Mouse (Mus musculus) limb, embryonic 15.5 days (tissue): Measurements from ENCODE around the gene Wiz. TPM values are rescaled to one million over a fixed set of nuclear protein-coding genes. Genes with fewer than 3 reads are reported as not detected.

Experiments used
- ATAC-seq: fragments of 200-750 bp; cut with Nextera tagmentation; 2 replicates; pipeline ENCODE4 v1.8.0; 2017; ENCODE audit warnings: low read depth, moderate TSS enrichment; ENCODE audit not compliant: insufficient number of reproducible peaks, low FRiP score, low TSS enrichment
- H3K27ac ChIP-seq: fragments of 300-500 bp; sonication (generic); 2 replicates; pipeline ENCODE4 v1.5.1; 2015; ENCODE audit warnings: moderate library complexity, mild to moderate bottlenecking, inconsistent platforms
- H3K27me3 ChIP-seq: fragments of 300-500 bp; sonication (generic); 2 replicates; pipeline ENCODE4 v1.6.1; 2015; ENCODE audit warnings: inconsistent platforms
- H3K36me3 ChIP-seq: fragments of 300-500 bp; sonication (generic); 2 replicates; pipeline ENCODE4 v1.6.1; 2015; ENCODE audit warnings: inconsistent platforms
- H3K4me1 ChIP-seq: fragments of 300-500 bp; sonication (generic); 2 replicates; pipeline ENCODE4 v1.6.1; 2015; ENCODE audit warnings: inconsistent platforms
- H3K4me2 ChIP-seq: fragments of 300-500 bp; sonication (generic); 2 replicates; pipeline ENCODE4 v1.6.1; 2015; ENCODE audit warnings: mild to moderate bottlenecking, inconsistent platforms
- H3K4me3 ChIP-seq: fragments of 300-500 bp; sonication (generic); 2 replicates; pipeline ENCODE4 v1.5.1; 2015; ENCODE audit warnings: mild to moderate bottlenecking, inconsistent platforms
- H3K9ac ChIP-seq: fragments of 300-500 bp; sonication (generic); 2 replicates; pipeline ENCODE4 v1.6.1; 2015; ENCODE audit warnings: inconsistent platforms
- H3K9me3 ChIP-seq: fragments of 300-500 bp; sonication (generic); 2 replicates; pipeline ENCODE4 v1.6.1; 2016; ENCODE audit warnings: inconsistent platforms
- WGBS: fragments of 180-500 bp; shearing (Covaris S2); methylation state at CpG from one replicate; pipeline ENCODE4 v1.1.7; 2015; 5-methylcytosine and 5-hydroxymethylcytosine counted together
- polyA plus RNA-seq: library from polyadenylated mRNA; unstranded; fragments of >200 nt; fragmentation: Nextera tagmentation; extraction: Ambion mirVana; gene quantifications from 2 replicates; pipeline ENCODE4 v1.2.1, GENCODE M21; 2015

The Wiz gene
- polyA plus RNA-seq, 1 experiment from 2014 or later: 21.6 TPM

DNA sequence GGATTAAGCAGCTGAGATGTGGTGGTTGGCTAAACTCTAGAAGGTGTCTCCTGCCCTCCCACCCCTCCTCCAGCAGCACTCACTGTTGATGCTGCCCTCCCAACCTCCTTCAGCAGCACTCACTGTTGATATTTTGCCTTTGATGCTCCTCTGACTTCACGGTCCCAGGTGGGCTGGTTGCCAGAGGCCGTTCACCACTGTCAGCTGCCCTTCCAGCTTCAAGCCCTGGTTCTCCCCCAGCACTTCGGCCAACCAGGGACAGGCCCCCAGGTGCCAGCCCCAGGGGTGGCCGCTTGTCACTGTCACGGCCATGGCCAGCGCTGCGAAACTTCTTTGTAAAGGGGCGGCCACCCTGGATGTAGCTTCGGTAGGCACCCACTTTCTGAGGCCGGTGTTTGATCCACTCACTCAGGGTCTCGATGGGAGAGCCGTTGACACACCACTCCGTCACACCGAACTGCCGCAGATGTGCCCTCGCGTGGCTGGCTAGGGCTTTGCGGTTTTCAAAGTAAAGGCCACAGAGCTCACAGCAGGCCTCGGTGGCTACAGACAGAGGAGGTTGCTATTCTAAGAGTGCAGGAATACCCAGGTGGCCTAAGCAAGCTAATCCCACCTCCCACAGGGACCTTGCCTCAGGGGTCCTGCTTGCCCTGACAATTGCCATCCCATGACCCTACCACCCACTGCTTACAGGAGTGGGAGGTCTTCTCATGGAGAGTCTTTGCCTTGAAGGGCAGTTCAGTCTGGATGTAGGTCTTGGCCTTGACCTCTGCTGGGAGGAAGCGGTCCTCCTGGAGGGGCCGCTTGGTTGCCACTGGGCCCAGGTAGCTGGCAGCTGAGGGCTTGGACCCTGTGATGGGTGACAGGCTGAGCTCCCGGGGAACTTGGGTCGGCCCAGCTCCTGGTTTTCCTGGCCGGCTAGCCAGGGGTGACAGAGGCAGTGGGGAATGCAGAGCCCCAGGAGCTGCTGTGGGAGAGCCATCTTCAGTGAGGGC is 32.2 kb downstream of the Wiz start:
- no peak overlapping the region for H3K9ac ChIP-seq
- H3K27me3 ChIP-seq: no peaks in the 10 kb centered on the region
- peaks cover 82% of the 10 kb centered on the region for H3K36me3 ChIP-seq
- H3K4me1 ChIP-seq: peaks cover 14% of the 10 kb centered on the region
- no peak overlapping the region for H3K4me3 ChIP-seq
- ATAC-seq: no peak
- WGBS: 90% methylated on average over 24 of the region's 24 CpGs
- no peaks in the 10 kb centered on the region for H3K9me3 ChIP-seq
- H3K27ac ChIP-seq: no peak overlapping the region
- H3K4me2 ChIP-seq: no peak overlapping the region

DNA sequence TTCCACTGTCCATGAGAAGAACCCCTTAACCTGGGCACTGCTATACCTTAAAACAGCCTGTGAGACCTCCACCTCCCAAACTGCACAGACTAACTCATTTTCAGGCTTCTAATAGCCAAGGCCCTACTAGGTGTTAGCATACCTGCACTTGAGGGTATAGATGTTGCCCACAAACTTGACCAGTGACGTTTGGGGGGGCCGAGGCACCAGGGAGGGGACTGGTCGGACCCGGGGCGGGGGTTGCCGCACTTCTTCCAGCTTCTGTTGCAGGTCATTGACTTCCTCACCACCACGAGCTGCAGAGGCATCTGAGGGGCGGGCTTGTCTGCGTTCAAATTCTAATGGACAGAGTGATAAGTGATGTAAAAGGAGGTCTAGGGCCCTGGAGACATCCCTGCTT is 33.0 kb downstream of the Wiz start:
- Histone ChIP-seq H3K4me1 (peaks cover 8% of the 10 kb centered on the region), H3K36me3 (peaks cover 75% of the 10 kb centered on the region), H3K9ac (no peak overlapping the region), H3K4me3 (no peak overlapping the region), H3K27ac (no peak overlapping the region), H3K27me3 (no peaks in the 10 kb centered on the region), H3K4me2 (no peak overlapping the region), H3K9me3 (no peaks in the 10 kb centered on the region)
- ATAC-seq: no peak
- 93% methylated on average over 9 of the region's 9 CpGs for WGBS

DNA sequence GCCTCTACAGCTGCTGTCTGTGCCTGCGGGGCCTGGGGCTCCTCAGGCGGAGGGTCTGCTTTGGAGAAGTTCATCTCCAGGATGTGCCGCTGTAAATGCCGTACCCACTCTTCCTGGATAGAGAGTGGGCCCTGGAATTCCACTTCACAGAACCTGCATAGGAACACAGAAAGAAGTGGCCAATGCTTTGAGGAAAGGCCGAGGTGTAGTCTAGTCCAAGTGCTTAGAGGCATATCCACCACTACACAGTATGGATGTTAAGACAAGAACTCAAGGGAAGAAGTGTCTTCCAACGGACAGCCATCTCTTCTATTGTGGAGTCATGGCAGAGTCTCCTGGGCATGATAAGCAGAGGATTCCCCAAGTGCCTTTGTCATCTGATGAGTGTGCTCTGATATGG is 34.2 kb downstream of the Wiz start:
- H3K36me3 ChIP-seq: peaks cover 63% of the 10 kb centered on the region
- no peaks in the 10 kb centered on the region for H3K9me3 ChIP-seq
- no peak overlapping the region for H3K27ac ChIP-seq
- no peak overlapping the region for H3K4me2 ChIP-seq
- ATAC-seq: no peak
- peaks cover 6% of the 10 kb centered on the region for H3K4me1 ChIP-seq
- no peaks in the 10 kb centered on the region for H3K27me3 ChIP-seq
- 94% methylated on average over 6 of the region's 6 CpGs for WGBS
- H3K4me3 ChIP-seq: no peak overlapping the region
- H3K9ac ChIP-seq: no peak overlapping the region

DNA sequence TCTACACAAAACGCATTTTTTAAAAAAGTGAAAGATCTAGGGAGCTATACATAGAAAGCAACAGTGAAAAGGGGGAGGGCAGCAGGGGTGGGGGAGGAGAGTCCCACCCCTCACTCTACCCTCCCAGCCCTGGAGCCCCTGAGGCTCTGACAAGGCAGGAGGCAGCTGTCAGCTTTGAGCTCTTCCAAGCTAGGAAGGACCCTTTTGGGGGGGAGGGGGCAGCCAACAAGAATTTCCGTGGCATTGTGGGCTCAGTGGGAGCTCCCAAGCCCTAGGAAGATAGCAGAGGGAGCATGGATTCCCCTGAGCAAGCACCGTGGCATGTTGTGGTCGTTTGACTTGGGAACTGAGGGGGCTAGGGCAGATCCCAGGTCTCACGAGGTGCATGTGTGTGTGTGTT is 35.0 kb downstream of the Wiz start:
- Histone ChIP-seq H3K4me1 (peaks cover 12% of the 10 kb centered on the region), H3K27me3 (no peaks in the 10 kb centered on the region), H3K4me3 (no peak overlapping the region), H3K36me3 (peaks cover 55% of the 10 kb centered on the region), H3K9me3 (no peaks in the 10 kb centered on the region), H3K4me2 (no peak overlapping the region), H3K9ac (no peak overlapping the region), H3K27ac (peak overlapping the region; percentile 27)
- WGBS: 66% methylated on average over 5 of the region's 5 CpGs
- no peak for ATAC-seq

DNA sequence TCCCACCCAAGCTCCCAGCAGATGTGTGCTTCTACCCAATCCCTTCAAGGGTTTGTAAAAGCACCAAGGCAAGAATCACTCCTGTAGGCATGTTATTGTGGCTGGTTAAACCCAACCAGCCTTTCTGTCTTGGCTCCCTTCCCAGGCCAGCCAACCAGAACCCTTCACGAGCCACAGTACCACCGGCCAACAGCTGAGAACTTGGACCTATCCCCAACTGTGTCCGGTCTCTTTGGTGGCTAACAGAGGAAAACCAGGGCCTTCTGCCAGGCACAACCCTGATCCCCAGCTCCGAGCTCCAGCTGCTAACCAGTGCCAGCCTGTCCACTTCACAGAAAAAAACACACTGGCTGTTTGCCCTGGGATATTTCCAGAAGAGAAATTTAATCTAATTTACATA is 35.5 kb downstream of the Wiz start:
- Histone ChIP-seq H3K9me3 (no peaks in the 10 kb centered on the region), H3K4me2 (no peak overlapping the region), H3K9ac (no peak overlapping the region), H3K4me1 (peaks cover 18% of the 10 kb centered on the region), H3K36me3 (peaks cover 50% of the 10 kb centered on the region), H3K4me3 (no peak overlapping the region), H3K27me3 (no peaks in the 10 kb centered on the region), H3K27ac (peak overlapping the region; percentile 27; the same call in 1 of the 2 replicates)
- WGBS: 60% methylated on average over 4 of the region's 4 CpGs
- no peak for ATAC-seq

DNA sequence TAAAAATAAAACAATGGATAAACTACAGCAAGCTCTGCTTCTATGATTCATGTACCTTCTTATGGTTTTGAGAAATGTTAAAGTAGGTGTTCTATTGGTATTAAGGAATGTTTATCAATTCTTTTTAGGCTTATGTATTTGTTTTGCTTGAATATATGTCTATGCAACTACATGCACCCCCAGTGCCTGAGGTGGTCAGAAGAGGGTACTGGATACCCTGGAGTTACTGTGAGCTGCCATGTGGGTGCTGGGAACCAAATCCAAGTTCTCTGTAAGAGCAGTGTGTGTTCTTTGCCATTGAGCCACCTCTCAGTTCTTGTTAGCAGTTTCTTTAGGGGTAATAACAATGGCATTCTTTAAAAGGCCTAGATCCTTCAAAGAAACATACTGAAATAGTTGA is 37.5 kb downstream of the Wiz start:
- no peaks in the 10 kb centered on the region for H3K9me3 ChIP-seq
- H3K9ac ChIP-seq: no peak overlapping the region
- H3K4me3 ChIP-seq: no peak overlapping the region
- no peak overlapping the region for H3K27ac ChIP-seq
- H3K27me3 ChIP-seq: no peaks in the 10 kb centered on the region
- peaks cover 21% of the 10 kb centered on the region for H3K4me1 ChIP-seq
- no peak for ATAC-seq
- H3K36me3 ChIP-seq: peaks cover 30% of the 10 kb centered on the region
- no peak overlapping the region for H3K4me2 ChIP-seq

DNA sequence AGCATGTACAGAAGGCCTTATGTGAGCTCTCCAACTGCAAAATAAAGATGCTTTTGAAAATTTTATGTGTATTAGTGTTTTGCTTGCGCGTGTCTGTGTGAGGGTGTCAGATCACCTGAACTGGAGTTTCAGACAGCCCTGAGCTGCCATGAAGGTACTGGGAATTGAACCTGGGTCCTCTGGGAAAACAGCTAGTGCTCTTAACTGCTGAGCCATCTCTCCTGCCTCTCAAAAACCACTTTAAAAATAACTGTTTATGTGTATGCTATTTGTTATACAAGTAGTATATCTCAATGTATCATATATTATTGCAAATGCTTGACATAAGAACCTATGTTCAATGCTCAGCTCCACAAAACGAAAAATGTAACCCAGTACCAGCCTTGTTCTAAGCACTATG is 38.0 kb downstream of the Wiz start:
- no peak for ATAC-seq
- Histone ChIP-seq H3K4me2 (peak overlapping the region; percentile 68), H3K4me3 (peak overlapping the region; percentile 95; the same call in 1 of the 2 replicates)

DNA sequence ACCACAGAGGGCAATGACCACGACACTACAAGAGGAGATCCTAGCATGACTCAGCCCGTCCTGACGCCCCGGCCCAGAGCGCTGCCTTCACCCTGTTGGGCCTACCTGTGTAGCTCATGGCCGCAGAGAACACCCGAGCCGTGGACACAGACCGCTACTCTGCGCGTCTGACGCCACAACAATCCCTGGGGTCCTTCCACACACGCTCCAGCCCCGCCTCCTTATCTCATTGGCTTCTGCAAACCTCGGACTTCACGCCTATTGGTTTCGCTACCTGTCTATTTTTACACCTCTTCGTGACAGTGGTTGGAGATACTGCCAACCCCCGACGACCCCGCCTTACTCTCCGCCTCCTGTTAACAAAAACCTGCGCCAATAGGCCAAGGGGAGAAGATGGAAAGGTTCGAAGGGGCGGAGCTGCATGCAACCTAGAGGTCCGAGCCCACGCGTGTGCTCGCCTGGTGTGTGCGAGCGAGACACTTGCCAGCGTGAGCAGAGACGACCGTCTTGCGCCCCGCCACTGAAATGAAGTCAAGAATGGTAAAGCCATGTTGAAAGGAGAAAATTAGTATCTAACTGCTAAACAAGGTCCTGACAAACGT is 38.8 kb downstream of the Wiz start, which contains the start of gene Akap8l:
TSS of gene Akap8l (minus strand) at position 226 of the 602 bp plus-strand sequence.
- H3K4me1 ChIP-seq: peaks cover 21% of the 10 kb centered on the region
- peak within 1 kb of the TSS; percentile 82 for H3K4me2 ChIP-seq
- WGBS: under 1% methylated on average over 37 of the region's 37 CpGs
- H3K4me3 ChIP-seq: peak within 1 kb of the TSS; percentile 95
- H3K27me3 ChIP-seq: no peaks in the 10 kb centered on the region
- peak within 1 kb of the TSS; percentile 85 for H3K27ac ChIP-seq
- ATAC-seq: peak; percentile 99
- peak within 1 kb of the TSS; percentile 71 for H3K9ac ChIP-seq
- no peaks in the 10 kb centered on the region for H3K9me3 ChIP-seq
- peaks cover 18% of the 10 kb centered on the region for H3K36me3 ChIP-seq

More for the DNA sequence above, 38.0 kb downstream of the Wiz start:
- Histone ChIP-seq H3K9ac (no peak overlapping the region), H3K36me3 (peaks cover 26% of the 10 kb centered on the region), H3K27me3 (no peaks in the 10 kb centered on the region), H3K9me3 (no peaks in the 10 kb centered on the region), H3K4me1 (peaks cover 21% of the 10 kb centered on the region), H3K27ac (no peak overlapping the region)
- 66% methylated on average over 3 of the region's 3 CpGs for WGBS

DNA sequence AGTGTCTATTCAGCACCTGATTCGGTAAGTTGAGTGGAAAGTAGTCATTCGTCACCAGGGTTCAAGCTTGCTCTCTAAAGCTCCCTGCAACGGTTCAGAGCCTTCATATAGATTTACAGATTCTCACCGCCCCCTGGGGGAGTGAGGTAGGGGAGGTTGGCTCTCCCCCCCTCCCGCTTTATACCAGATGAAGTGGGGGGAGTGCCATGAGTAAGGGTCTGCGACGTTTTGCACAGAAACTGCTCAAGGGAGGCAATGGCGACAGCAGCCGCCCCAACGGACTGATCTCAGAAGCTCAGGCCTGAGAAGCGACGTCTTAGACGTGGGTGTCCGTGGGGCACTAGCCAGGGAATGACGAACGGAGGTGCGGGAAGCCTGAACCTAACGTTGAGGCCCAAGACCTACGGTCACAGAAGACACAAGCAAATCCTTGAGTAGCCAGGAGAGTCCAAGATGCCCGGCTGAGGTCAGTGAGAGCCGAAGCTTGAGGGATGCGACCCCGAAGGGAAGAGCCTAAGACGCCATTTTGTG is 39.3 kb downstream of the Wiz start:
- H3K4me2 ChIP-seq: peak overlapping the region; percentile 82
- no peak for ATAC-seq

DNA sequence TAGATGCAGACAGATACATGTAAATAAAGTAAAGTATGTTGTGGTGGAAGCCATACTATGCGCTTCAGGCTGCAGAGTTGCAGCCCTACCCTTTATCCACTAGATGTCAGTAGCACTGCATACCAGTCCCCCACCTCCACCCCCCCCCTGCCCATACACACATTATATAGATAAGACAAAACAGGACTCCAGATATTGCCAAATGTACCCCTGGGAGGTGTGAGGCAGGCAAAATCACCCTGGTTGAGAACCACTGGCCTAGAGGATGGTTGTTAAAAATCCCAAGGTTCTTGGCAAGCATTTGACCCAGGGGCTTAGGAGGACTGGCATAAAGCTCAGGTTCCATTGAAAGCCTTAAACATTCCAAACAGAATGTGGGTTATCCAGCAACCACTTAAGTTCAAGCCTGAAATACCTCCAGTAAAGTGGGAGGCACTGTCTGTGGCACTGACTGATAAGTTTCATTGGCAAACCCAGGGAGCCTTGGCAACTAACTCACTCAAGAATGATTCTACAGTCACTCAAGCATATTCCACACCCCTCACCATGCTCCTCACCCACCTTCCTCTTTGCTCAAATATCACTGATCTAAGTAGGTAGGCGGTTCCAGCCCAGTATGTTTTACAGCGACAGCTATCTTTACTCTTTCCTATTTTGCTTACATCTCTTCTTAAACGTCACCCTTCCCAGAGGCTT is 40.1 kb downstream of the Wiz start:
- H3K4me1 ChIP-seq: peaks cover 16% of the 10 kb centered on the region
- WGBS: 10% methylated on average over 4 of the region's 4 CpGs
- H3K27ac ChIP-seq: peak overlapping the region; percentile 47
- H3K4me3 ChIP-seq: peak overlapping the region; percentile 95
- no peaks in the 10 kb centered on the region for H3K9me3 ChIP-seq
- peak overlapping the region; percentile 82 for H3K4me2 ChIP-seq
- no peak for ATAC-seq
- no peaks in the 10 kb centered on the region for H3K27me3 ChIP-seq
- peak overlapping the region; percentile 71; the same call in 1 of the 2 replicates for H3K9ac ChIP-seq
- peaks cover 9% of the 10 kb centered on the region for H3K36me3 ChIP-seq

More for the DNA sequence above, 39.3 kb downstream of the Wiz start:
- Histone ChIP-seq H3K4me3 (peak overlapping the region; percentile 95), H3K27me3 (no peaks in the 10 kb centered on the region), H3K36me3 (peaks cover 12% of the 10 kb centered on the region), H3K9me3 (no peaks in the 10 kb centered on the region), H3K9ac (peak overlapping the region; percentile 71), H3K27ac (peak overlapping the region; percentile 85), H3K4me1 (peaks cover 21% of the 10 kb centered on the region)
- WGBS: under 1% methylated on average over 24 of the region's 24 CpGs

DNA sequence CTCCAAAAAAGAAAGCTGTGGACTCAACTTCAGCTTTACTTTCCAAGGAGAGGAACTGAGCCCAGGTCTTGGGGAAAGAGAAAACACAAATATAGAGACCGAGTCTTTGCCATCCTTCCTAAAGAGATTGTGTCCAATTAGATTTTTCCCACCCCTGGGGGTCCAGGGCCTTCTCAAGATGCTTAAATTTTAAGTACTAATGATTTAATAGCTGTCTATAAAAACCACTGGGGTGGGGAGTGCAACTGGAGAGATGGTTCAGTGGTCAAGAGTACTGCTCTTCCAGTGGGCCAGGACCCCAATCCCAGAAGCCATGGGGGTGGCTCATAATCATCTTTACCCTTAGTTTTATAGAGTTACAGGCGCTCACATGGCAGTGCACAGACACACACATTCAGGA is 40.8 kb downstream of the Wiz start:
- H3K4me2 ChIP-seq: peak overlapping the region; percentile 82; the same call in 1 of the 2 replicates
- H3K36me3 ChIP-seq: peaks cover 10% of the 10 kb centered on the region
- H3K27ac ChIP-seq: no peak overlapping the region
- WGBS: 85% methylated on average over 2 of the region's 2 CpGs
- H3K27me3 ChIP-seq: no peaks in the 10 kb centered on the region
- H3K4me3 ChIP-seq: no peak overlapping the region
- no peaks in the 10 kb centered on the region for H3K9me3 ChIP-seq
- H3K4me1 ChIP-seq: peaks cover 15% of the 10 kb centered on the region
- no peak for ATAC-seq
- no peak overlapping the region for H3K9ac ChIP-seq
